Mouse (Mus musculus) gastrocnemius, postnatal 10 days (tissue): ENCODE results near the gene Speer4a. TPM values are rescaled to one million over a fixed set of nuclear protein-coding genes. Genes with fewer than 3 reads are reported as not detected.
"Not testable (repeated sequence)": the region's sequence is repeated elsewhere in the genome, so short reads cannot be mapped to it uniquely, and the experiment has no call there.

Experiments
- DNase-seq: peaks from one replicate; pipeline ENCODE4 v3.0.0; 2021; ENCODE audit warnings: mixed read lengths
- long read RNA-seq, 2 experiments: library from polyadenylated mRNA; stranded (forward); transcript quantifications; one replicate each; pipeline ENCODE4 v2.0.0; 2021
- total RNA-seq, 2 experiments: library from RNA; stranded (reverse); gene quantifications; 2 replicates each; pipeline ENCODE4 v1.2.3; 2021

Gene Speer4a
- total RNA-seq = not detected
- long read RNA-seq, experiment 1 = 0 reads
- long read RNA-seq, experiment 2 = 0 reads

- not testable (repeated sequence) for DNase-seq
These were observed at the start of gene Speer4a for GRCm38 (mm10) chr5:26039458-26039857. Gene Speer4a, minus strand, starts transcription at chr5:26039558.

GRCm38 (mm10) chr5:26079023-26079422 lies 39.7 kb upstream of the Speer4a start:
- not testable (repeated sequence) for DNase-seq

GRCm38 (mm10) chr5:26070716-26071115 lies 31.4 kb upstream of the Speer4a start:
- peak; percentile 2 for DNase-seq

- not testable (repeated sequence) for DNase-seq
These were observed 19.1 kb upstream of the Speer4a start, which contains the start of gene Gm7347 for GRCm38 (mm10) chr5:26058481-26058880. Gene Gm7347, minus strand, starts transcription at chr5:26058581.

GRCm38 (mm10) chr5:26022816-26023215 lies 16.5 kb downstream of the Speer4a start, which contains the start of gene Gm5862:
Gene Gm5862, minus strand, starts transcription at chr5:26022916.
- not testable (repeated sequence) for DNase-seq

GRCm38 (mm10) chr5:26007697-26008096 lies 31.7 kb downstream of the Speer4a start:
- DNase-seq = not testable (repeated sequence)

GRCm38 (mm10) chr5:26006937-26007695 lies 32.2 kb downstream of the Speer4a start:
- peak; percentile 4 for DNase-seq

GRCm38 (mm10) chr5:26004698-26005097 lies 34.7 kb downstream of the Speer4a start, which contains the start of gene Gm1979:
Gene Gm1979, minus strand, starts transcription at chr5:26004798.
- DNase-seq = not testable (repeated sequence)

- DNase-seq = not testable (repeated sequence)
These were observed 50.8 kb downstream of the Speer4a start, which contains the start of gene Gm21698 for GRCm38 (mm10) chr5:25988550-25988949. Gene Gm21698, minus strand, starts transcription at chr5:25988650.

Other genes starting within 250 kb of the Speer4a start
- not detected for gene Gm21663, start 97.2 kb downstream of the Speer4a start, total RNA-seq
- gene Gm21671, start 85.1 kb downstream of the Speer4a start, total RNA-seq = not detected
- gene Gm21680, start 66.9 kb downstream of the Speer4a start, total RNA-seq = not detected
- gene Gm21698, start 50.9 kb downstream of the Speer4a start, total RNA-seq = not detected
- not detected for gene Gm1979, start 34.8 kb downstream of the Speer4a start, total RNA-seq
- not detected for gene Gm5862, start 16.6 kb downstream of the Speer4a start, total RNA-seq
- not detected for gene Gm7347, start 19.0 kb upstream of the Speer4a start, total RNA-seq
- gene Gm10471, start 49.7 kb upstream of the Speer4a start, total RNA-seq = not detected
- not detected for gene 5031410I06Rik, start 65.8 kb upstream of the Speer4a start, total RNA-seq
- not detected for gene Gm10220, start 81.9 kb upstream of the Speer4a start, total RNA-seq
- gene Gm7361, start 218.1 kb upstream of the Speer4a start, total RNA-seq = not detected